Mouse (Mus musculus) C2C12 (cell line): ENCODE data around the gene Kxd1.

Source experiments
- CEBPB ChIP-seq: IDR thresholded peaks from one replicate; pipeline ENCODE4 v1.6.1; 2011; ENCODE audit warnings: low read depth, mild to moderate bottlenecking, control low read depth, moderate library complexity
- CTCF ChIP-seq: IDR thresholded peaks from one replicate; pipeline ENCODE4 v1.5.1; 2011; ENCODE audit not compliant: control insufficient read depth, insufficient read depth, insufficient read length
- MYOD1 ChIP-seq: IDR thresholded peaks from one replicate; pipeline ENCODE4 v1.6.1; 2011; ENCODE audit warnings: low read depth; ENCODE audit not compliant: control insufficient read depth, insufficient read length

DNA sequence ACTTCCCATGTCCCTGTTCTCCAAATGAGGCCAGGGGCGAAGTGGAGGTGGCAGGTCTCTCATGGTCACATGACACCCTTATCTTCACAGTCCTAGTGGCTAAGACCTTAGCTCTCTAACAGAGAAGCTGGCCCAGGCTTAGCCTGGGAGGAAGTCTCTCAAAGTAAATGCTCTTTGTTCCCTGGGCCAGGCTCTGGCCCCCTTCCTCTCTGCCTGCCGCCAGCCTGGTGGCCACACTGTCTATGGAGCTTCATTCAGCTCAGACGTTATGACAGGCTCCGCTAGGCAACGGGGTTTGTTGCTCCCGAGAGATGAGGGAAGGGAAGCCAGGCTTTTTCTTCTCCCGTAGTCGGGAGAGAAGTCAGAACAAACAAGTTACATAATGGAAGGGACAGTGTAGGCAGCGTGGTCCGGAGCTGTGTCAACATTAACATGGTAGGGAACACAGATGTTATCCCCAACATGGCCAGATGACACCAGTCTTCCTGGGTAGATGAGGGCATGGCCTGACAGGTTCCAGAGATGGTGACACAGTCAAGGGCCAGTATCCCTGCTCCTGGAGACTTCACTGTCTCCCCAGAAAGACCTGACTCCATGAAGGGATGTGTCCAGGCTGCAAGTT is 58.4 kb downstream of the Kxd1 start:
- no peak for TF ChIP-seq CTCF
- TF ChIP-seq CEBPB = no peak
- TF ChIP-seq MYOD1 = no peak
